Comparison of ENCODE assay signal across 9 mouse cellular contexts in genomic region chr14:61277285-61277684, GRCm38 (mm10). TPM values are rescaled to one million over a fixed set of nuclear protein-coding genes. Genes with fewer than 3 reads are reported as not detected.
DNase-seq lines count a peak whose midpoint lies in the region; ATAC-seq and TF ChIP-seq lines count a peak whose summit lies in the region.
"Had no signal": no experiment of that assay in that cellular context is flagged by ENCODE, and none has a peak within 500 bp of the region (broad histone marks: within the 10 kb centered on the region; RNA-seq: fewer than 3 reads in every experiment).

No protein-coding gene starts in this region.

- TF ChIP-seq POLR2A in cerebellum, adult 2 months (IDR thresholded peaks at IDR 0.05; ENCODE audit: borderline replicate concordance, insufficient read depth, low read length), result no peak
- TF ChIP-seq POLR2A in kidney, adult 2 months (IDR thresholded peaks at IDR 0.05; ENCODE audit: low read depth, low read length), result no peak

- H3K4me2 ChIP-seq in kidney, embryonic 14.5 days (replicated peaks; ENCODE audit: low read depth, low read length), result no peak overlapping the region
- H3K4me2 ChIP-seq: heart, embryonic 13.5 days had no signal

- no peak overlapping the region for H3K4me3 ChIP-seq in cerebellum, adult 2 months (replicated peaks; ENCODE audit: insufficient read depth, low read depth, low read length)
- no peak overlapping the region for H3K4me3 ChIP-seq in kidney, adult 2 months (ENCODE audit: insufficient read depth, low read depth, low read length)
- H3K4me3 ChIP-seq in kidney, embryonic 14.5 days (ENCODE audit: low read length), result no peak overlapping the region
- no peak overlapping the region for H3K4me3 ChIP-seq in ES-E14 (ENCODE audit: insufficient read depth in 1 of 2, low read depth in 1 of 2, low read length in 2 of 2, poor library complexity in 1 of 2, severe bottlenecking in 1 of 2)
- no peak overlapping the region for H3K4me3 ChIP-seq in embryonic facial prominence, embryonic 10.5 days
- H3K4me3 ChIP-seq: heart, embryonic 13.5 days had no signal

- peaks cover 2% of the 10 kb centered on the region; the same call in 1 of the 2 replicates for H3K27me3 ChIP-seq in cerebellum, adult 2 months (ENCODE audit: control insufficient read depth, insufficient read depth, low read length)
- H3K27me3 ChIP-seq in kidney, adult 2 months (replicated peaks; ENCODE audit: control insufficient read depth, insufficient read depth, low read length), result no peaks in the 10 kb centered on the region; the same call in 1 of the 2 replicates
- H3K27me3 ChIP-seq in kidney, embryonic 14.5 days (ENCODE audit: control insufficient read depth, insufficient read depth, low read length), result peaks cover 13% of the 10 kb centered on the region
- H3K27me3 ChIP-seq in embryonic facial prominence, embryonic 10.5 days (replicated peaks; ENCODE audit: low read depth, poor library complexity, severe bottlenecking), result peaks cover 53% of the 10 kb centered on the region

- WGBS in cerebellum, adult 2 months, result 43% methylated on average over 1 of the region's 1 CpGs
- WGBS in kidney, adult 2 months, result 32% methylated on average over 1 of the region's 1 CpGs
- 51% methylated on average over 1 of the region's 1 CpGs for WGBS in kidney, embryonic 14.5 days
- WGBS in embryonic facial prominence, embryonic 10.5 days, result 37% methylated on average over 1 of the region's 1 CpGs

- no peak for ATAC-seq in kidney, embryonic 14.5 days (ENCODE audit: low FRiP score, low TSS enrichment)

- no peaks in the 10 kb centered on the region for H3K9me3 ChIP-seq in kidney, embryonic 14.5 days (ENCODE audit: control insufficient read depth, low read length)
- no peaks in the 10 kb centered on the region for H3K9me3 ChIP-seq in ES-E14 (ENCODE audit: control insufficient read depth, insufficient read depth, low read depth, low read length)
- no peaks in the 10 kb centered on the region for H3K9me3 ChIP-seq in embryonic facial prominence, embryonic 10.5 days
- H3K9me3 ChIP-seq: heart, embryonic 13.5 days had no signal

- H3K4me1 ChIP-seq in cerebellum, adult 2 months (ENCODE audit: control insufficient read depth, insufficient read depth, low read length), result peaks cover 4% of the 10 kb centered on the region; the same call in 1 of the 2 replicates
- H3K4me1 ChIP-seq in kidney, adult 2 months (ENCODE audit: control insufficient read depth, insufficient read depth, low read length), result no peaks in the 10 kb centered on the region
- 0 out of 2 replicates have a peak, but pooled peaks cover 3% of the 10 kb centered on the region for H3K4me1 ChIP-seq in kidney, embryonic 14.5 days (ENCODE audit: control insufficient read depth, insufficient read depth, low read length)
- H3K4me1 ChIP-seq in ES-E14 (ENCODE audit: control insufficient read depth in 2 of 2, insufficient read depth in 2 of 2, low read length in 2 of 2, poor library complexity in 1 of 2), result peaks cover 0 to 4% of the 10 kb centered on the region in 2 experiments; a peak in 1 of 4 replicates
- H3K4me1 ChIP-seq in embryonic facial prominence, embryonic 10.5 days, result peaks cover 13% of the 10 kb centered on the region

- no peak overlapping the region for H3K9ac ChIP-seq in kidney, embryonic 14.5 days (ENCODE audit: low read depth, low read length)
- no peak overlapping the region for H3K9ac ChIP-seq in ES-E14 (ENCODE audit: insufficient read depth, low read depth, low read length, poor library complexity, severe bottlenecking)
- H3K9ac ChIP-seq: heart, embryonic 13.5 days had no signal

- H3K27ac ChIP-seq in cerebellum, adult 2 months (ENCODE audit: insufficient read depth, low read length), result no peak overlapping the region
- no peak overlapping the region for H3K27ac ChIP-seq in kidney, adult 2 months (ENCODE audit: insufficient read depth, low read depth, low read length)
- H3K27ac ChIP-seq in kidney, embryonic 14.5 days (ENCODE audit: low read depth, low read length), result no peak overlapping the region
- no peak overlapping the region for H3K27ac ChIP-seq in ES-E14 (ENCODE audit: insufficient read depth, low read depth, low read length, poor library complexity, severe bottlenecking)
- no peak overlapping the region for H3K27ac ChIP-seq in embryonic facial prominence, embryonic 10.5 days (replicated peaks)
- H3K27ac ChIP-seq: heart, embryonic 13.5 days had no signal

- in situ Hi-C loops in ES-E14 (cut with MboI; ENCODE audit: low sequenced_read_pairs in 2 of 2, unreplicated experiment in 2 of 2), result no loop called here

- peak; percentile 29; the same call in 1 of the 2 replicates for TF ChIP-seq CTCF in cerebellum, adult 2 months (IDR thresholded peaks at IDR 0.05; ENCODE audit: borderline replicate concordance, insufficient read depth, low read depth, low read length)
- peak; percentile 51 for TF ChIP-seq CTCF in kidney, adult 2 months (conservative IDR thresholded peaks at IDR 0.05; ENCODE audit: insufficient read depth, insufficient read length, low read depth, low read length)

- DNase-seq in cerebellum, adult 2 months, result peak in 1 of 2 experiments; percentile 37
- DNase-seq in cerebellum, adult 11 months, result no peak
- DNase-seq in kidney, adult 2 months, result peak; percentile 36
- DNase-seq in ES-E14 (ENCODE audit: low read depth, low spot score), result peak; percentile 38
- DNase-seq in embryonic facial prominence, embryonic 10.5 days (ENCODE audit: low spot score), result peak; percentile 59
- DNase-seq in naive thymus-derived CD4-positive, alpha-beta T cell, adult 2 months (ENCODE audit: low read depth), result peak; percentile 43
- peak; percentile 70 for DNase-seq in thymus, postnatal 25 days

- H3K36me3 ChIP-seq in kidney, adult 2 months (ENCODE audit: control insufficient read depth, insufficient read depth, low read length), result no peaks in the 10 kb centered on the region
- H3K36me3 ChIP-seq in kidney, embryonic 14.5 days (ENCODE audit: control insufficient read depth, insufficient read depth, low read length), result no peaks in the 10 kb centered on the region
- no peaks in the 10 kb centered on the region for H3K36me3 ChIP-seq in ES-E14 (ENCODE audit: control insufficient read depth, insufficient read depth, low read length, poor library complexity, severe bottlenecking)
- no peaks in the 10 kb centered on the region for H3K36me3 ChIP-seq in embryonic facial prominence, embryonic 10.5 days (replicated peaks)
- H3K36me3 ChIP-seq: heart, embryonic 13.5 days had no signal

TF ChIP-seq in ES-E14, 5 proteins besides CTCF, POLR2A, EP300 and RAD21:
- TF ChIP-seq CHD2 (IDR thresholded peaks at IDR 0.05; ENCODE audit: low read depth, low read length), result no peak
- no peak for TF ChIP-seq HCFC1 (IDR thresholded peaks at IDR 0.05; ENCODE audit: borderline replicate concordance, insufficient read depth, low read length)
- no peak for TF ChIP-seq MAFK (IDR thresholded peaks at IDR 0.05; ENCODE audit: insufficient read depth, low read depth, low read length)
- TF ChIP-seq ZNF384 (IDR thresholded peaks at IDR 0.05; ENCODE audit: low read depth, low read length), result no peak
- TF ChIP-seq ZC3H11A (IDR thresholded peaks at IDR 0.05; ENCODE audit: borderline replicate concordance, low read depth, low read length), result no peak

RNA-seq across cellular contexts. Expression of gene Sgcg, which starts 19.0 kb away (rescaled TPM):
- 1.1 and 1.4 TPM in 2 replicates for polyA plus RNA-seq in cerebellum, adult 2 months (2012; rRNA removed)
- 0.05 and 1.5 TPM in 2 replicates for polyA plus RNA-seq in kidney, adult 2 months (2012; rRNA removed)
- 0.76 and 1.1 TPM in 2 replicates for polyA plus RNA-seq in kidney, embryonic 14.5 days (2014; fragmentation: Nextera tagmentation; extraction: Ambion mirVana)
- 0.13 TPM in 1 of 2 replicates, not detected in the other for total RNA-seq in ES-E14 (2012; rRNA removed)
- polyA plus RNA-seq in embryonic facial prominence, embryonic 10.5 days (2016; fragmentation: Nextera tagmentation; extraction: Ambion mirVana), result not detected in 2 replicates

RNA-seq across cellular contexts. Expression of gene Arl11, which starts 32.3 kb away (rescaled TPM):
- 0.74 and 0.75 TPM in 2 replicates for polyA plus RNA-seq in cerebellum, adult 2 months (2012; rRNA removed)
- polyA plus RNA-seq in kidney, adult 2 months (2012; rRNA removed), result 0.39 and 0.74 TPM in 2 replicates
- polyA plus RNA-seq in kidney, embryonic 14.5 days (2014; fragmentation: Nextera tagmentation; extraction: Ambion mirVana), result 0.85 and 1.1 TPM in 2 replicates
- not detected in 2 replicates for total RNA-seq in ES-E14 (2012; rRNA removed)
- 0.30 and 0.36 TPM in 2 replicates for polyA plus RNA-seq in embryonic facial prominence, embryonic 10.5 days (2016; fragmentation: Nextera tagmentation; extraction: Ambion mirVana)
